Mouse (Mus musculus): Measurements from ENCODE around the gene Rcn3. TPM values are rescaled to one million over a fixed set of nuclear protein-coding genes. Genes with fewer than 3 reads are reported as not detected.

Gene Rcn3
- polyA plus RNA-seq, 1 experiment from 2014 or later, result 61.3 TPM

DNA sequence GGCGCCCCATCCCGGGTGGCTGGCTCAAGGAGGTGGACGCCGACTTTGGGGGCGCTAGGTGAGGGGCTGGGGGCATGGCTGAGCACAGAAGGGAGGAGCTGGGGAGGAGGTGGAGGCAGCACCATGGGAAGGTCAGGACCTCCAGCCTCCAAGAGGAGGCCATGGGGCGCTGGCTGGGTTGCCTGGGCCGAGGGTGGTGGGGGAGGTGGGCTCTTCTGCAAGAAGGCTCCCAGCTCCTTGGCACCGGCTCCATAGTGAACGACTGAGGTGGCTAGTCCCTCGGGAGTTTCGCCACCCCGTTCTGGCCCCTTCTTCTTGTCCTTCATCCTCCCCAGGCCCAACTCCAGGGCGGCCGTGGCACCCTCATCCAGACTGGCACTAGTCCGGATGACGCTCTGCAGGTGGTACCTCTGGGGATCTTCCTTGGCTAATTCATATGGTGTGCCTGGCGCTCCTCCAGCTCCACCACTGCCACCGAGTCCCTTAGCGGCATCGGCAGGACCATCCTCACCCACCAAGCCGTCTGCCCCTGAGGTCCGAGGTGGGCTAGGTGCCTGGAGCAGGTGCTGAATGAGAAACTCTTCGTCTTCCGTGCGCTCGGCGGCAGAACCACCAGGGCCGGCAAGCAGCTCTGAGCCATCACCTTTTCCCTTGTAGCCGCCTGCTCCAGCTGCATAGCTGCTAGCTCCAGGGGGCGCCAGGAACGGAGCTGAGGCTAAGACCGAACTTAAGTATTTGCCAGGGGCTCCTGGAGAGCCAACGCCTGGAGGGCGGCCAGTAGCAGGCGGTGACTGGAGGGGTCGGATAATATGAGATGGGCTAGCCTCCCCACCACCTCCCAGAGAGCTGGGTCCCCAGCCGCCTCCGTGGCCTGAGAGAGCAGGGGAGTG, 43.8 kb downstream of the Rcn3 start:
- ATAC-seq, result no peak
- Histone ChIP-seq H3K36me3 (ENCODE audit: poor library complexity, severe bottlenecking) (peaks cover 72% of the 10 kb centered on the region), H3K4me3 (no peak overlapping the region), H3K4me1 (peaks cover 26% of the 10 kb centered on the region), H3K9me3 (replicated peaks) (no peaks in the 10 kb centered on the region), H3K4me2 (no peak overlapping the region), H3K9ac (no peak overlapping the region), H3K27me3 (no peaks in the 10 kb centered on the region), H3K27ac (no peak overlapping the region)
- WGBS, result 93% methylated on average over 38 of the region's 38 CpGs

DNA sequence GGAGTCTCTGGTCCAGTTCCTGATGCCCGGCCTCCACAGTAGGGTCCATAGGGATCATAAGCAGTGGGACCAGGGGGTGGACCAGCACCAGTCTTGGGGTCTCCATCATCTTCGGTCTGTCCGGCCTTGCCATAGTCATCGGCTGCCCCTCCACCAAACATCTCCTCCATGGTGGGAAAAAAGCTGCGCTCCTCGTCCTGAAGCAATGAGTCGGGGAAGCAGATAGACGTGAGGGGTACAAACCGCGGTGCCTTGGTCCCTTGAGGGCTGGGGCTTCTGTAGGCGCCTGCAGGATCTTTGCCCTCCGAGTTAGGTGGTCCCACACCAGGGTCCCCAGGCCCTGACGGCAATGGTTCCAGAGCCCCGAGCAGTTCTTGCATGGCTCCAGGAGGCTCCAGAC, 44.5 kb downstream of the Rcn3 start:
- peaks cover 26% of the 10 kb centered on the region for H3K4me1 ChIP-seq
- no peak overlapping the region for H3K27ac ChIP-seq
- WGBS, result 94% methylated on average over 14 of the region's 14 CpGs
- no peak overlapping the region for H3K4me2 ChIP-seq
- no peak for ATAC-seq
- no peaks in the 10 kb centered on the region for H3K27me3 ChIP-seq
- peaks cover 79% of the 10 kb centered on the region for H3K36me3 ChIP-seq (ENCODE audit: poor library complexity, severe bottlenecking)
- H3K9ac ChIP-seq, result no peak overlapping the region
- H3K9me3 ChIP-seq (replicated peaks), result no peaks in the 10 kb centered on the region
- no peak overlapping the region for H3K4me3 ChIP-seq

DNA sequence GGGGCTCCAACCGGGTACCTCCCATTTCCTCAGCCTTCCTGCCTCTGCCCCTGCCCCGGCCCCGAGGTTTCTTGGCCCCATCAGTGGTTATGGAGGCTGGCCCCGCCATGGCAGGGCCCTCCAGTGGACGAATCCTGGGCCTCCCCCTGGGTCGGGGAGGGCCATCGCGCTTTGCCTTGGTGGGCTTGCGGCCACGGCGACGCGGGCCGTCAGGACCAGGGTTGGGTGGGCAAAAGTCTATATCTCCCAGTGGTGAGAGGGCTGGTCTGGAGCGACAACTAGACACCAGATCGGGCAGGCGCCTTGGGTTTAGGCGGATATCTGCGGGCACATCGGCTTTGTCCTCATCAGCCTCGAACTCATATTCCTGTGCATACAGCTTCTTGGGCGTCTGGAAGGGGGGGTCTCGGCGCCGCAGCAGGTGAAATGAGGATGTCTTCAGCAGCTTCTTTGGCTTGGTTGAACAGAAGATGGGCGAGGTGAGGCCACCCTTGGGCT, 45.1 kb downstream of the Rcn3 start:
- H3K27ac ChIP-seq, result no peak overlapping the region
- no peak overlapping the region for H3K4me3 ChIP-seq
- H3K36me3 ChIP-seq (ENCODE audit: poor library complexity, severe bottlenecking), result peaks cover 85% of the 10 kb centered on the region
- ATAC-seq, result no peak
- H3K4me2 ChIP-seq, result no peak overlapping the region
- WGBS, result 94% methylated on average over 26 of the region's 26 CpGs
- H3K9ac ChIP-seq, result no peak overlapping the region
- H3K4me1 ChIP-seq, result peaks cover 25% of the 10 kb centered on the region
- no peaks in the 10 kb centered on the region for H3K9me3 ChIP-seq (replicated peaks)
- H3K27me3 ChIP-seq, result no peaks in the 10 kb centered on the region

- H3K27ac ChIP-seq, result no peak overlapping the region
- H3K9ac ChIP-seq, result no peak overlapping the region
- H3K4me1 ChIP-seq, result peaks cover 13% of the 10 kb centered on the region
- WGBS, result 93% methylated on average over 22 of the region's 22 CpGs
- H3K27me3 ChIP-seq, result no peaks in the 10 kb centered on the region
- no peaks in the 10 kb centered on the region for H3K9me3 ChIP-seq (replicated peaks)
- no peak for ATAC-seq
- no peak overlapping the region for H3K4me3 ChIP-seq
- H3K36me3 ChIP-seq (ENCODE audit: poor library complexity, severe bottlenecking), result peaks cover 97% of the 10 kb centered on the region
- no peak overlapping the region for H3K4me2 ChIP-seq
Observed at GRCm38 (mm10) chr7:45045741-45046140, 46.3 kb downstream of the Rcn3 start.

DNA sequence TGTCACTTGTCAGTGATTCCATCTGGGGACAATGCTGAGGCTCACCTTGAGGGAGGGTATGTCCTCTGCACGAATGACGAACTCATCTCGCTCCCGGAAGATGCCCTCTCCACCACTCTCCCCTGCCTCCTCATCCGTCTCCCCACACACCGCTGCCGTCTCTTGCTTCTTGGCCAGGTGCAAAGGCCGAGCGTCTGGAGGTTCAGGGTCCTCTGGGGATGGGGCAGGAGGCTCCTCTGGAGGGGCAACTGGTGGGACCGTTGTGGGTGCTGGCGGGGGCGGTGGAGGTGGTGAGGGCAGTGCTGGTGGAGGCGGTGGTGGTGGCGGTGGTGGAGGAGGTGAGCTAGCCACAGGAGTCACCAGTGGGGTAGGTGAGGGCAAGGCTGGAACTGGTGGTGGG, 48.7 kb downstream of the Rcn3 start:
- H3K9me3 ChIP-seq (replicated peaks), result no peaks in the 10 kb centered on the region
- peaks cover 3% of the 10 kb centered on the region; the same call in 1 of the 2 replicates for H3K4me1 ChIP-seq
- H3K36me3 ChIP-seq (ENCODE audit: poor library complexity, severe bottlenecking), result peaks cover 99% of the 10 kb centered on the region
- ATAC-seq, result no peak
- no peak overlapping the region for H3K9ac ChIP-seq
- no peak overlapping the region for H3K4me2 ChIP-seq
- no peak overlapping the region for H3K4me3 ChIP-seq
- no peaks in the 10 kb centered on the region for H3K27me3 ChIP-seq
- no peak overlapping the region for H3K27ac ChIP-seq
- WGBS, result 96% methylated on average over 11 of the region's 14 CpGs

GRCm38 (mm10) chr7:45040851-45041250, 51.2 kb downstream of the Rcn3 start:
- Histone ChIP-seq H3K9me3 (replicated peaks) (no peaks in the 10 kb centered on the region), H3K9ac (no peak overlapping the region), H3K36me3 (ENCODE audit: poor library complexity, severe bottlenecking) (peaks cover 99% of the 10 kb centered on the region), H3K4me2 (no peak overlapping the region), H3K4me3 (no peak overlapping the region), H3K27me3 (no peaks in the 10 kb centered on the region), H3K27ac (no peak overlapping the region), H3K4me1 (no peaks in the 10 kb centered on the region)
- 91% methylated on average over 9 of the region's 9 CpGs for WGBS
- ATAC-seq, result no peak

- Histone ChIP-seq H3K9me3 (replicated peaks) (no peaks in the 10 kb centered on the region), H3K27ac (no peak overlapping the region), H3K4me2 (no peak overlapping the region), H3K9ac (no peak overlapping the region), H3K36me3 (ENCODE audit: poor library complexity, severe bottlenecking) (peaks cover 99% of the 10 kb centered on the region), H3K27me3 (no peaks in the 10 kb centered on the region), H3K4me3 (no peak overlapping the region), H3K4me1 (no peaks in the 10 kb centered on the region)
- ATAC-seq, result no peak
- 96% methylated on average over 9 of the region's 9 CpGs for WGBS
Observed at GRCm38 (mm10) chr7:45038411-45038810, 53.6 kb downstream of the Rcn3 start.

DNA sequence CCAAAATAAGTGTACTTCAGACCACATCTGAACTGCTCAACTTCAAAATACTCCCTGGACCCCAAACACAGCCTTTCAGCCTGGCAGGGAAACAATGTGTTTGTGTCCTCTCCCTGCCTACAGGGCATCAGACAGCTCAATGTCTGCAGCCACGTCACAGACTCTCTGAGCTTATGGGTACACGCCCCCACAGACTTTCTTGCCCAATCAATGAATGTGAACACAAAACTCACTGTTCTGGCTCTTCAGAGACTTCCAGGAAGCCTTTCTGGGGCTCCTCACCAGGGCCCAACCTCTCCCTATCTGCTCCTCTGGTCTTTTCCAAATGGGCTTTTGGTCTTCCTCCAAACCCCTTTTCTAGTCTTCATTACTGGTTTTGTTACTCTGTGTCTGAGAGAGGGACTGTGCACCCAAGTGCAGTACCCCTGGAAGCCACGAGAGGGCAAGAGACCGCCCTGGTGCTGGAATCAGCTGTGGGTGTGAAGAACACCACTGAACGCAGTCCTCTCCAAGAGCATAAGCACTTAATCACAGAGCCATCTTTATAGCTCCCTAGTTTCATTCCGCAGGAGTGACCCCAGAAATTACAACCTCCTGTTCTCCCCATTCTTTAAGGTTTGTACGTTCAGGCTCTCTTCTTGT, 54.2 kb downstream of the Rcn3 start:
- H3K4me3 ChIP-seq, result no peak overlapping the region
- H3K27me3 ChIP-seq, result no peaks in the 10 kb centered on the region
- H3K9me3 ChIP-seq (replicated peaks), result no peaks in the 10 kb centered on the region
- peaks cover 99% of the 10 kb centered on the region for H3K36me3 ChIP-seq (ENCODE audit: poor library complexity, severe bottlenecking)
- no peak overlapping the region for H3K27ac ChIP-seq
- H3K4me1 ChIP-seq, result no peaks in the 10 kb centered on the region
- no peak overlapping the region for H3K4me2 ChIP-seq
- 69% methylated on average over 7 of the region's 7 CpGs for WGBS
- H3K9ac ChIP-seq, result no peak overlapping the region
- ATAC-seq, result no peak

GRCm38 (mm10) chr7:45036702-45037101, 55.3 kb downstream of the Rcn3 start:
- H3K4me2 ChIP-seq, result no peak overlapping the region
- no peaks in the 10 kb centered on the region for H3K27me3 ChIP-seq
- no peak overlapping the region for H3K4me3 ChIP-seq
- no peaks in the 10 kb centered on the region for H3K4me1 ChIP-seq
- H3K36me3 ChIP-seq (ENCODE audit: poor library complexity, severe bottlenecking), result peaks cover 99% of the 10 kb centered on the region
- no peak for ATAC-seq
- H3K27ac ChIP-seq, result no peak overlapping the region
- H3K9me3 ChIP-seq (replicated peaks), result no peaks in the 10 kb centered on the region
- no peak overlapping the region for H3K9ac ChIP-seq
- 95% methylated on average over 11 of the region's 11 CpGs for WGBS

DNA sequence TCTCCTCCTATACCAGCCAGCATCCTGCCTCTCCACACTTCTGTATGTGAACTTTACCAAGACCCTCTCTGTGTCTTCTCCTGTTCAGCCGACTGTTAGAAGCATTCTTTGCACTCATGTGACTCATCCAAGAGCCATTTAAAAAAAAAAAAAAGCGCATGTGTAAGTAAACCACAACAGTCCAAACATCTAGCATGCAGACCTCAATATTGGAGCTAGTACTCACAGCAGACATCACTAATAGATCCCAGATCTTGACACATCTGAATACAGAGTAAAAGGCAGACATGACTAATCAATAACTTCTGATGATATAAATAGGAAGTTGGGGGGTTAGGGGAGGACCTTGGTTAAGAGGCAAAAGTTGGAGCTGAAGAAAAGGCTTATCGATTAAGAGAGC, 56.4 kb downstream of the Rcn3 start:
- Histone ChIP-seq H3K4me2 (no peak overlapping the region), H3K27me3 (no peaks in the 10 kb centered on the region), H3K36me3 (ENCODE audit: poor library complexity, severe bottlenecking) (peaks cover 99% of the 10 kb centered on the region), H3K9ac (no peak overlapping the region), H3K9me3 (replicated peaks) (no peaks in the 10 kb centered on the region), H3K27ac (no peak overlapping the region), H3K4me3 (no peak overlapping the region), H3K4me1 (no peaks in the 10 kb centered on the region)
- no peak for ATAC-seq
- WGBS, result 95% methylated on average over 3 of the region's 3 CpGs

DNA sequence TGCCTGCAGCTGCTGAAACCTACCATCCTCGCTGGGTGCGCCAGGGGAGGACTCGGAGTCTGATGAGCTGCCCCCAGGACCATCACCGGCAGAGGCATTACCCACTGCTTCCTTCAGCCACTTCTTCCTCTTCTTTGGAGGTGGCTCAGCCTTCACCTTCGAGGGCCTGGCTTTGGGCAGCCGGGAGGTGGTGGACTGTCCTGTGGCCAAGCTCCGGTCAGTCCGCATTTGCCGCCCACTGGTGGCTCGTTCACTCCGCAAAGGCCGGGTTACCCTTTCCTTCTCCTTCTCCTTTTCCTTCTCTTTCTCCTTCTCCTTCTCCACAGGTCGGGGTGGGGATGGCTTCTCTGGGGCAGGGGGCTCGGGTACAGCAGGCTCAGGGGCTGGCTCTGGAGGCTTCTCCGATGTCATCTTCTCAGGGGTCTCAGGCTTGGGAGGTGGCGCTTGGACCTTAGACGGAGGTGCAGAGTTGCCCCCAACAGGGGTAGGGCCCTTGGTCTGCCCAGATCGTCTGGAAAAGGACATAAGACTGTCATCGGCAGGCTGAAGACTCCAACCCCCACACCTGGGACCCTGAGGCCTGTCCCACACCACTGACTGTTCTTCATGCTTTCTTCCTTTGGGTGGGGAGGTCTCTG, 58.2 kb downstream of the Rcn3 start:
- no peaks in the 10 kb centered on the region for H3K4me1 ChIP-seq
- 94% methylated on average over 19 of the region's 19 CpGs for WGBS
- no peak for ATAC-seq
- H3K4me2 ChIP-seq, result no peak overlapping the region
- no peak overlapping the region for H3K27ac ChIP-seq
- no peak overlapping the region for H3K9ac ChIP-seq
- no peaks in the 10 kb centered on the region for H3K27me3 ChIP-seq
- H3K9me3 ChIP-seq (replicated peaks), result no peaks in the 10 kb centered on the region
- H3K36me3 ChIP-seq (ENCODE audit: poor library complexity, severe bottlenecking), result peaks cover 99% of the 10 kb centered on the region
- H3K4me3 ChIP-seq, result no peak overlapping the region
